Mouse (Mus musculus): ENCODE results near the gene Spats1. TPM values are rescaled to one million over a fixed set of nuclear protein-coding genes. Genes with fewer than 3 reads are reported as not detected.
"Not testable (repeated sequence)": the region's sequence is repeated elsewhere in the genome, so short reads cannot be mapped to it uniquely, and the experiment has no call there.

The Spats1 gene
- polyA plus RNA-seq, 1 experiment from 2014 or later = 0.55 TPM

DNA sequence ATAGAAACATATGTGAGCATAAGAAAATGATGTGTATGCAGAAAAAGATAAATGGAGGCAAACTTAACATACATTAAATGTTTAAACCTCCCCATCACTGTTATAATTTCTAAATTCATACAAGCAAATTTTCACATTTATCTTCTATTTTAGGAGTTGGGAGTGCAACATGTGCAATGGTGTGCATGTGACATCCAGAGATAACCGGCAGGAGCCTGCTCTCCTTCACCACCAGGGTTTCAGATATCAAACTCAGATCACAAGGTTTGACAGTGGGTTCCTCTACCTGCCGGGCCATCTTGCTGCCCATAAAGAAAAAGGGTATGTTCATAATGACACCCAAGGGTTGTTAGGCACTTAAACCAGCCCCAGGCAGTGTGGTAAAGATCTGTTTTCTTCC is 57.8 kb downstream of the Spats1 start:
- DNase-seq (ENCODE audit: low spot score) = no peak
- H3K4me3 ChIP-seq = no peak overlapping the region
- no peaks in the 10 kb centered on the region for H3K4me1 ChIP-seq
- 84% methylated on average over 2 of the region's 2 CpGs for WGBS
- H3K36me3 ChIP-seq (replicated peaks) = peaks cover 91% of the 10 kb centered on the region
- H3K9me3 ChIP-seq = no peaks in the 10 kb centered on the region
- no peaks in the 10 kb centered on the region for H3K27me3 ChIP-seq (replicated peaks; ENCODE audit: low read depth, poor library complexity, severe bottlenecking)
- H3K27ac ChIP-seq (replicated peaks) = no peak overlapping the region

DNA sequence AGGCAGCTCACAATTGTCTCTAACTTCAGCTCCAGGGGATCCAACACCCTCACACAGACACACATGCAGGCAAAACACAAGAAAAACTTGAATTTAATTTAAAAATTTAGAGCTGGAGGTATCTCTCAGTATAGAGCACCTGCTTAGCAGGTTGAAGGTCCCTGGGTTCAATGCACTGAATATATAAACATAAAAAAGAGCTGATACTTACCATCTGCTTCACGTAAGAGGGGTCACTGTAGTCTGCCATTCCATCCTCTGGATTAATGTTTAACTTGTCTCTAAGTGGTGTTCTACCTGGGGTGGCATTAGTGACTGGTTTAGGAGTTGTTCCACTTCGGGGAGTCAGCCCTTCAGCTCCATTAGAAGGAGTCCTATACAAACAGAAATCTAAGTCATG is 63.6 kb downstream of the Spats1 start:
- H3K27me3 ChIP-seq (replicated peaks; ENCODE audit: low read depth, poor library complexity, severe bottlenecking); H3K9me3 ChIP-seq; H3K4me3 ChIP-seq; H3K4me1 ChIP-seq; H3K27ac ChIP-seq (replicated peaks); DNase-seq (ENCODE audit: low spot score): not testable (repeated sequence)
- peaks cover 100% of the 10 kb centered on the region for H3K36me3 ChIP-seq (replicated peaks)
- 82% methylated on average over 2 of the region's 2 CpGs for WGBS

DNA sequence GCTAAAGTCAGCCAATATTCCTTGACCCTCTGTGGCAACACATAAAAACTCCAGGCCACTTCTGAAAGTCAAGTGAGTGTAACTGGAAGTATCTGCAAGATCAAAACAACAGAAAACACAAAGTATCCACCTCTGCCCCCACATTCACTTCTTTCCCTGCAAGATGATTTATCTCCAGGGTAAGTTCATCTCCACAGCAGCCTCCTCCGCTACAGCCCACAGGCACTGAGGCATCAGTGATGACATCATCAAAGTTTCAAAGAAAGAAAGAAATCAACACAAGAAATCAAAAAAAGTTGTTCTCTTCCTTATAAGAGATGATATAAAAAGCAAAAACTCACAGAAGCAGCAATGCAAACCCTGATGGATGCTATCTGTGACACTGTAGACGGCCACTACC is 66.5 kb downstream of the Spats1 start:
- Histone ChIP-seq H3K9me3 (no peaks in the 10 kb centered on the region), H3K27me3 (replicated peaks; ENCODE audit: low read depth, poor library complexity, severe bottlenecking) (no peaks in the 10 kb centered on the region), H3K36me3 (replicated peaks) (peaks cover 100% of the 10 kb centered on the region), H3K27ac (replicated peaks) (no peak overlapping the region), H3K4me1 (no peaks in the 10 kb centered on the region), H3K4me3 (no peak overlapping the region)
- no peak for DNase-seq (ENCODE audit: low spot score)
- WGBS = 93% methylated on average over 2 of the region's 2 CpGs

DNA sequence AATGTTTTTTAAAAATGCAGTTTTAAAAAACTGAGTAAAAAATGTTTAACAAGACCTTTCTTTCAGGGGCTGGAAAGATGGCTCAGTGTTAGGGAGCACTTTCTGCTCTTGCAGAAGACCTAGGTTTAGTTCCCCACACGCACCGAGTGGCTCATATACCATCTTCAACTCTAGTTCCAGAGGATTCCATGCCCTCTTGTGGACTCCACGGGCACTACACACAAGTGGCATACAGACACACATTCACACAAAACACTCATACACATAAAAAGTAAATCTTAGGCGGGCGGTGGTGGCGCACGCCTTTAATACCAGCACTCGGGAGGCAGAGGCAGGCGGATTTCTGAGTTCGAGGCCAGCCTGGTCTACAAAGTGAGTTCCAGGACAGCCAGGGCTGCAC is 68.9 kb downstream of the Spats1 start:
- no peak overlapping the region for H3K27ac ChIP-seq (replicated peaks)
- peaks cover 96% of the 10 kb centered on the region for H3K36me3 ChIP-seq (replicated peaks)
- no peak overlapping the region for H3K4me3 ChIP-seq
- WGBS = 97% methylated on average over 10 of the region's 10 CpGs
- no peak for DNase-seq (ENCODE audit: low spot score)
- no peaks in the 10 kb centered on the region for H3K27me3 ChIP-seq (replicated peaks; ENCODE audit: low read depth, poor library complexity, severe bottlenecking)
- no peaks in the 10 kb centered on the region for H3K9me3 ChIP-seq
- no peaks in the 10 kb centered on the region for H3K4me1 ChIP-seq

DNA sequence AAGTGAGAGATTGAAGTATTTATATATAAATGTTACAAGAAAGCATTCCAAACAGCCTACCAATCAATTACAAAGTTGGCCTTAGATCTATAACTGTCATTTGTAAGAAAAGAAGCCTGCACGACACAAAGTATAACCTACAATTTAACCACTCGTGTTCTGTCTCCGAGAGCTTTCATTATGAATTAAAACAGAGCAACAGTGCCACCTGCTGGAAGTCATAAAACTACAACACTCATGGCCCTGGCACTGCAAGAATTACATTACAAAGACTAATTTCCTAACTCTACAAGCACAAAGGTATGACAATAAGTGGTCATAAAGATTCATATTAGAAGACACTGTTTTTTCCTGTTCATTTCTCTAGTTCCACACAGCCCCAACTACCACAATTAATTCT is 72.0 kb downstream of the Spats1 start:
- H3K9me3 ChIP-seq = no peaks in the 10 kb centered on the region
- no peak overlapping the region for H3K4me3 ChIP-seq
- no peaks in the 10 kb centered on the region for H3K4me1 ChIP-seq
- no peaks in the 10 kb centered on the region for H3K27me3 ChIP-seq (replicated peaks; ENCODE audit: low read depth, poor library complexity, severe bottlenecking)
- peaks cover 92% of the 10 kb centered on the region for H3K36me3 ChIP-seq (replicated peaks)
- DNase-seq (ENCODE audit: low spot score) = peak; percentile 31
- WGBS = 30% methylated on average over 3 of the region's 3 CpGs
- H3K27ac ChIP-seq (replicated peaks) = no peak overlapping the region

DNA sequence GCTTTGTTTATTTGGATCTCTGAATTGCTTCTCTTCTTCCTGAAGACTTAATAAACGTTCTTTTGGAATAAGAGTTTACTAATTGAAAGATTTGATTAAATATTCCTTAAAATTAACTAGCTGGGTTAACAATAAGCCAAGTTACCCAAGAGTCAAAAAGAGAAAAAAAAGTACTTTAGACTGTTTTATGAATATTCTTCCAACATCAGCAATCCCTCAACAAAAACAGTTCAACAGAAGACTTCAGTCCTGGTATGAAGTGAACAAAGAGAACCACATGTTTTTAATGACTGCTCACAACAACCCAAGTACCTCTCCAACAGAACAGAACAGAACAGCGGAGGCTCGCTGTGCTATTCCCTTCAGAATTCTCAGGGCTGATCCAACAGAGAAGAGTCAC is 72.6 kb downstream of the Spats1 start:
- Histone ChIP-seq H3K36me3 (replicated peaks) (peaks cover 92% of the 10 kb centered on the region), H3K27ac (replicated peaks) (no peak overlapping the region), H3K4me1 (no peaks in the 10 kb centered on the region), H3K4me3 (no peak overlapping the region), H3K9me3 (no peaks in the 10 kb centered on the region), H3K27me3 (replicated peaks; ENCODE audit: low read depth, poor library complexity, severe bottlenecking) (no peaks in the 10 kb centered on the region)
- WGBS = 75% methylated on average over 3 of the region's 3 CpGs
- DNase-seq (ENCODE audit: low spot score) = no peak

DNA sequence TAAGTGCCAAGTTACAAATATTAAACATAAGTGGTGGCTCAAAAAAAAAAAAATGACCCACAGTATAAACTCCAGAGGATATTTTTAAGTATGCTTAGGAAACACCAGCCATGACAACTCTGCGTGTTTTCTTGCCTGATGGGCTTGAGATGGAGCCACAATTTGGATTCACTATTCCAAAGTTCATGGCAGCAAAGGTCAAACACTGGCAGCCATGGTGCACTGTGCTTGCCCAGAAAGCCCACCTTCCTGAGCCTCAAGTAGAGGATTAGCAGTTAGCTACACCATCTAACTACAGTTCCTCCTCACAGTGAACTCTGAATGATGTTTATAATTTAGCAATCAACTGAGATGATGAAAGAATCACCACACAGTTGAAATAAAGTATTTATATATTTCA is 73.1 kb downstream of the Spats1 start:
- no peak for DNase-seq (ENCODE audit: low spot score)
- H3K36me3 ChIP-seq (replicated peaks) = peaks cover 91% of the 10 kb centered on the region
- H3K4me3 ChIP-seq = no peak overlapping the region
- no peaks in the 10 kb centered on the region for H3K4me1 ChIP-seq
- H3K27ac ChIP-seq (replicated peaks) = no peak overlapping the region
- no peaks in the 10 kb centered on the region for H3K27me3 ChIP-seq (replicated peaks; ENCODE audit: low read depth, poor library complexity, severe bottlenecking)
- 98% methylated on average over 1 of the region's 1 CpGs for WGBS
- H3K9me3 ChIP-seq = no peaks in the 10 kb centered on the region

DNA sequence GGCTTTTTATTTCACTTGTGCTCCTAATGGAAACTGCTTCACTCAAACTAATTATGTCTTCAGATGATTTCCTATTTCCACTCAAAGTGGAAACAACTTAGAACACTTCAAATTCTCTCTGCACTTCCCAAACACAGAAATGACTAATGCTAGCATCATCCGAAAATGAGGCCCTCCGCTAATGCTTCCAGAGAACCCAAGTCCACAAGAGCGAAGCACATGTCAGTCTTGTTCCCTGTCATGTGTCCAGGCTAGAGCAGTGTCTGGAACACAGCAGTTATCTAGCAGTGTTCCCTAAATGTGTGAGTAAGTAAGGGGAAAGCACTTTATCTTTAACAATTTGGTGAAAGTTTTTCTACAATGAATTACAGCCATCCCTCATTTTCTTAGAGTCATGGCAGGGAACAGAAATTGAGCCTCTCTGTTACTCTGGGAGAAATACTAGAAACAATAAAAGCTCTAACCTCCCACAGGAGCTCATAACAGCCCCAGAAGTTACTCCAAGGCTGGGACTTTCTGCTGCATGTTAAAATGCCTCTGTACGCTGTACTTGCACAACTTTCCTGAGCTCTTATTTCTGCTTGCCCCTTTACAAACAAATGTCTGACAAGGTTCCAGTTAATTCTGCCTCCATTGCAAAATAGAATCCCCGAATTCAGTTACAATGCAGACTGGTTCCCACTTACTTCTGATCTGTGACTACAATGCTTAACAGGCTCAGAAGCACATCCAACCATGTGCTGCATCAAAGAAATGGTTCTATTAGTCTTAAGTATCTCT is 73.9 kb downstream of the Spats1 start:
- Histone ChIP-seq H3K4me3 (no peak overlapping the region), H3K36me3 (replicated peaks) (peaks cover 83% of the 10 kb centered on the region)
- 93% methylated on average over 5 of the region's 5 CpGs for WGBS

DNA sequence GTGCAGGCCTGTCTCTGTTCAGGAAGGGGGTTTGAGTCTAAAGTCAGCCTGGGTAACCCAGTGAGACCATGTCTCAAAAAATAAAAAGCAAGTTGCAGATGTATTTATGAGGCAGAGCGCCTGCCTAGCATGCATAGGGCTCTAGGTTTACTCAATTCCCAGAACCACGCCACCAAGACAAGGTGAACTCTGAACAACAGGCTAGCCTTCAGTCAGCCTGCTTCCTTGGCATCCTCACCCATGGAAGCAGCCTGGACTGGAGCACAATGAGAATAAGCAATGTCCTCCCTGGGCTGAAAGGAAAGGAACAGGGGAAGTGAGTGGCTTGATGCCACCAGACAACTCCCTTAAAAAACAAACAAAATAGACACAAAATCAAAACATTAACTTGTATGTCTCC is 77.2 kb downstream of the Spats1 start:
- no peak for DNase-seq (ENCODE audit: low spot score)
- Histone ChIP-seq H3K27me3 (replicated peaks; ENCODE audit: low read depth, poor library complexity, severe bottlenecking) (no peaks in the 10 kb centered on the region), H3K27ac (replicated peaks) (no peak overlapping the region), H3K36me3 (replicated peaks) (peaks cover 74% of the 10 kb centered on the region), H3K4me1 (0 out of 2 replicates have a peak, but pooled peaks cover 6% of the 10 kb centered on the region), H3K9me3 (no peaks in the 10 kb centered on the region), H3K4me3 (no peak overlapping the region)
- WGBS = 95% methylated on average over 2 of the region's 2 CpGs

More for the DNA sequence above, 73.9 kb downstream of the Spats1 start:
- H3K9me3 ChIP-seq = no peaks in the 10 kb centered on the region
- no peaks in the 10 kb centered on the region for H3K4me1 ChIP-seq
- H3K27ac ChIP-seq (replicated peaks) = no peak overlapping the region
- no peaks in the 10 kb centered on the region for H3K27me3 ChIP-seq (replicated peaks; ENCODE audit: low read depth, poor library complexity, severe bottlenecking)
- DNase-seq (ENCODE audit: low spot score) = no peak

DNA sequence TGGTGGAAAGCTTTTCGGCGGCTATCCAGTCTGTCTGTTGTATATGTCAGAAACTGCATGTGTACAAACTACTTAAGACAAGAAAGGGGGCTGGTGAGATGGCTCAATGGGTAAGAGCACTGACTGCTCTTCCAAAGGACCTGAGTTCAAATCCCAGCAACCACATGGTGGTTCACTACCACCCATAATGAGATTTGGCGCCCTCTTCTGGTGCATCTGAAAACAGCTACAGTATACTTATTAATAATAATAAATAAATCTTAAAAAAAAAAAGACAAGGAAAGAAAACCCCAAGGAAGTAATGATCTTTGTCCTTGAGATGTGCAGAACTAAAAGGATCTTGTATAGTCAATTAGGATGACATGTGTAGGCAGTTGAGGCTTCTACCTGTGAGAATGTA is 77.7 kb downstream of the Spats1 start:
- DNase-seq (ENCODE audit: low spot score) = no peak
- 0 out of 2 replicates have a peak, but pooled peaks cover 6% of the 10 kb centered on the region for H3K4me1 ChIP-seq
- 75% methylated on average over 3 of the region's 3 CpGs for WGBS
- no peaks in the 10 kb centered on the region for H3K9me3 ChIP-seq
- H3K36me3 ChIP-seq (replicated peaks) = peaks cover 74% of the 10 kb centered on the region
- no peaks in the 10 kb centered on the region for H3K27me3 ChIP-seq (replicated peaks; ENCODE audit: low read depth, poor library complexity, severe bottlenecking)
- H3K27ac ChIP-seq (replicated peaks) = no peak overlapping the region
- no peak overlapping the region for H3K4me3 ChIP-seq

DNA sequence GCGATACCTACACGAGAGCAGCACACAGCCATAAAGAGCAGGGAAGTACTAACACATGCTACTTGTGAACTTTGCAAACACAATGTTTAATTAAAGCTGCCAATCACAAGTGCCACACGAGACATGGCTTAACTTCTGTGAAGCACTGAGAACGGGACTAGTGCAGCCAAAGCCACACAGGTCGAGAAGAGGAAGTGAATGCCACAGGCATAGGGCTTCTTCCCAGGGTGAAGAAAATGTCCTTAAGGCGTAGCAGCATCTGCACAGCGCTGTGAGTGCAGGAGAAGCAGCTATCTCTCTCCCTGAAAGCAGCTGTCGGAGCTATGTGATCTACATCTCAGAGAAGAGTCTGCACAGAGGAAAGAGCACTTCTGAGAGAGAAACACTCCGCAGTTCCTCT is 80.6 kb downstream of the Spats1 start:
- H3K4me3 ChIP-seq = no peak overlapping the region
- no peak overlapping the region for H3K27ac ChIP-seq (replicated peaks)
- peaks cover 75% of the 10 kb centered on the region for H3K36me3 ChIP-seq (replicated peaks)
- no peaks in the 10 kb centered on the region for H3K9me3 ChIP-seq
- H3K4me1 ChIP-seq = 0 out of 2 replicates have a peak, but pooled peaks cover 6% of the 10 kb centered on the region
- WGBS = 72% methylated on average over 9 of the region's 9 CpGs
- no peak for DNase-seq (ENCODE audit: low spot score)
- H3K27me3 ChIP-seq (replicated peaks; ENCODE audit: low read depth, poor library complexity, severe bottlenecking) = no peaks in the 10 kb centered on the region

DNA sequence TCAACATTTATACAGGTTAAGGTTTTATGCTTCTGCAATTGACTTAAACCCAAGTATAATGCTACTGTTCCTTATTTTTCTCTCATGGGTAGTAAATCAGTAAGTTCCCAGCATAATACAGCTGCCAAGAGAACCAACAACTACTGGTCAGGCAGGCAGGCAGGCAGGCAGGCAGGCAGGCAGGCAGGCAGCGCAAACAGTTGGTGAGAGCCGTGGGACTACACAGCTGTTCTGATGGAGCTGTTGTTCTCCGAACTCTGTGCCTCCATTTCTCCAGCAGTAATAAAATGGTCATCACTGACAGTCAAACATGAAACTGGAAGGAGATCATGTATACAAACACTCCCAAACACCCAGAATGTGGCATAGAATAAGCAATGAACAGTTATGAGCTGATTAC is 81.5 kb downstream of the Spats1 start:
- no peak overlapping the region for H3K4me3 ChIP-seq
- WGBS = 89% methylated on average over 3 of the region's 3 CpGs
- no peaks in the 10 kb centered on the region for H3K27me3 ChIP-seq (replicated peaks; ENCODE audit: low read depth, poor library complexity, severe bottlenecking)
- 0 out of 2 replicates have a peak, but pooled peaks cover 6% of the 10 kb centered on the region for H3K4me1 ChIP-seq
- H3K36me3 ChIP-seq (replicated peaks) = peaks cover 74% of the 10 kb centered on the region
- H3K9me3 ChIP-seq = no peaks in the 10 kb centered on the region
- no peak for DNase-seq (ENCODE audit: low spot score)
- H3K27ac ChIP-seq (replicated peaks) = no peak overlapping the region

All from embryonic facial prominence, embryonic 10.5 days (tissue).